In the genomic region with DNA sequence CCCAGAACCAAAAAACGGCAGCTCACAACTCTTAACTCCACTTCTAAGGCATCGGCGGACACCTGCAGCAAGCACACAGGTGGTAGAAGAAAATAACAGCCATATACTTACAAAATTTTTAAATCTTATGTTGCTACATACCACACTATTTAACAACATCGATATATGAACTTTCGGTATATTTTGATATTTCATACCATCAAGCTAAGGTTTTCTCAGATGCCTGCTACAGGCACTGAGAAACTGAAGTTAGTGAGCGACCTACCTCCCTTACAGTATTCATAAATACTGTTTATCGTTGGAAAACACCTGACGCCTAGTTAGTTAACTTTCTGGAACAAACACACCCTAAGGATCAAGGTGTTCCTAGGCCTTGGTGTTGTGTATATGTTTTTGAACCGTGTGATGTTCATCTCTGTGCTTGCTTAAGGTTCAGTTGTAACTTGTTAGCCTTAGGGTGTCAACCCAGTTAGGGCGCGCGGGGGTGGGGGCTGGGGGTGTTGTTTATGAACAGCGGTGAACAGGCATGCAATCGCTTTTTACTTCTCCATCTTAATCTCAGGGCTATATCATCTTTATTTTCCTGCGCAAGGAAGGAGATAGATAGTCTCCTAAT, we compare ENCODE assay signal across 8 mouse cellular contexts. TPM values are rescaled to one million over a fixed set of nuclear protein-coding genes. Genes with fewer than 3 reads are reported as not detected.
DNase-seq lines count a peak whose midpoint lies in the region; ATAC-seq and TF ChIP-seq lines count a peak whose summit lies in the region.

No protein-coding gene starts in this region.

- no peak for TF ChIP-seq POLR2A in liver, adult 2 months (IDR thresholded peaks at IDR 0.05; ENCODE audit: extremely low read depth, insufficient read depth, low read length)

- H3K27ac ChIP-seq in liver, adult 2 months (replicated peaks; ENCODE audit: insufficient read depth, low read depth, low read length): peak overlapping the region; percentile 70
- 0 out of 2 replicates have a peak overlapping the region, but pooled peaks have one; percentile 80 for H3K27ac ChIP-seq in embryonic facial prominence, embryonic 13.5 days
- peak overlapping the region; percentile 74 for H3K27ac ChIP-seq in hindbrain, postnatal 0 days
- no peak overlapping the region for H3K27ac ChIP-seq in midbrain, embryonic 16.5 days (ENCODE audit: low read length)

- peaks cover 3% of the 10 kb centered on the region; the same call in 1 of the 2 replicates for H3K79me2 ChIP-seq in liver, adult 2 months (ENCODE audit: control insufficient read depth, insufficient read depth, low read length)

- H3K9me3 ChIP-seq in embryonic facial prominence, embryonic 13.5 days: no peaks in the 10 kb centered on the region
- no peaks in the 10 kb centered on the region for H3K9me3 ChIP-seq in hindbrain, postnatal 0 days (ENCODE audit: low read length)
- H3K9me3 ChIP-seq in midbrain, embryonic 16.5 days (replicated peaks; ENCODE audit: control insufficient read depth, low read length, poor library complexity, severe bottlenecking): no peaks in the 10 kb centered on the region

- no peak overlapping the region for H3K4me3 ChIP-seq in liver, adult 2 months (ENCODE audit: insufficient read depth, low read depth, low read length)
- peak overlapping the region; percentile 79 for H3K4me3 ChIP-seq in embryonic facial prominence, embryonic 13.5 days
- no peak overlapping the region for H3K4me3 ChIP-seq in hindbrain, postnatal 0 days (ENCODE audit: low read length)
- no peak overlapping the region for H3K4me3 ChIP-seq in midbrain, embryonic 16.5 days (ENCODE audit: low read depth, low read length)

- peak overlapping the region; percentile 89 for H3K4me2 ChIP-seq in embryonic facial prominence, embryonic 13.5 days
- peak overlapping the region; percentile 85 for H3K4me2 ChIP-seq in hindbrain, postnatal 0 days (ENCODE audit: low read depth, low read length)
- peak overlapping the region; percentile 91 for H3K4me2 ChIP-seq in midbrain, embryonic 16.5 days (ENCODE audit: low read length)

- TF ChIP-seq CTCF in liver, adult 2 months (IDR thresholded peaks at IDR 0.05; ENCODE audit: low read depth, low read length): no peak
- TF ChIP-seq CTCF in hindbrain, postnatal 0 days (IDR thresholded peaks at IDR 0.05; ENCODE audit: low read depth): no peak

- H3K9ac ChIP-seq in liver, adult 2 months (ENCODE audit: low read depth, low read length): peak overlapping the region; percentile 37; the same call in 1 of the 2 replicates
- H3K9ac ChIP-seq in embryonic facial prominence, embryonic 13.5 days: peak overlapping the region; percentile 93; the same call in 1 of the 2 replicates
- no peak overlapping the region for H3K9ac ChIP-seq in hindbrain, postnatal 0 days (replicated peaks; ENCODE audit: low read length)
- no peak overlapping the region for H3K9ac ChIP-seq in midbrain, embryonic 16.5 days (ENCODE audit: low read depth, low read length)

- DNase-seq in liver, adult 2 months (ENCODE audit: extremely low read depth, low read depth, low spot score): no peak
- DNase-seq in liver (no peak), MN1 (ENCODE audit: low spot score) (no peak)
- DNase-seq in hindbrain, postnatal 0 days (ENCODE audit: low spot score): no peak
- no peak for DNase-seq in spleen, postnatal 4 days (ENCODE audit: low spot score in 2 of 2)
- no peak for DNase-seq in cerebellum, postnatal 10 days

- no peak for ATAC-seq in embryonic facial prominence, embryonic 13.5 days (ENCODE audit: insufficient number of reproducible peaks, insufficient read depth, low FRiP score, low TSS enrichment, low read depth)
- no peak for ATAC-seq in hindbrain, postnatal 0 days
- ATAC-seq in midbrain, embryonic 16.5 days: no peak

- H3K36me3 ChIP-seq in liver, adult 2 months (ENCODE audit: control insufficient read depth, insufficient read depth, low read length): peaks cover 25% of the 10 kb centered on the region
- H3K36me3 ChIP-seq in embryonic facial prominence, embryonic 13.5 days: peaks cover 18% of the 10 kb centered on the region
- peaks cover 11% of the 10 kb centered on the region; the same call in 1 of the 2 replicates for H3K36me3 ChIP-seq in hindbrain, postnatal 0 days (ENCODE audit: insufficient read depth, low read length)
- 0 out of 2 replicates have a peak, but pooled peaks cover 3% of the 10 kb centered on the region for H3K36me3 ChIP-seq in midbrain, embryonic 16.5 days (ENCODE audit: control insufficient read depth, insufficient read depth, low read length)

- H3K27me3 ChIP-seq in liver, adult 2 months (ENCODE audit: control insufficient read depth, insufficient read depth, low read length): no peaks in the 10 kb centered on the region
- H3K27me3 ChIP-seq in embryonic facial prominence, embryonic 13.5 days: no peaks in the 10 kb centered on the region
- no peaks in the 10 kb centered on the region for H3K27me3 ChIP-seq in hindbrain, postnatal 0 days (ENCODE audit: insufficient read depth, low read length)
- H3K27me3 ChIP-seq in midbrain, embryonic 16.5 days (ENCODE audit: control insufficient read depth, insufficient read depth, low read depth, low read length): no peaks in the 10 kb centered on the region

- peaks cover 15% of the 10 kb centered on the region for H3K4me1 ChIP-seq in liver, adult 2 months (ENCODE audit: control insufficient read depth, insufficient read depth, low read length)
- H3K4me1 ChIP-seq in embryonic facial prominence, embryonic 13.5 days: peaks cover 50% of the 10 kb centered on the region
- H3K4me1 ChIP-seq in hindbrain, postnatal 0 days (ENCODE audit: insufficient read depth, low read length): peaks cover 21% of the 10 kb centered on the region
- peaks cover 35% of the 10 kb centered on the region for H3K4me1 ChIP-seq in midbrain, embryonic 16.5 days (ENCODE audit: control insufficient read depth, insufficient read depth, low read length)

- WGBS in liver, adult 2 months: 56% methylated on average over 15 of the region's 15 CpGs
- 74% methylated on average over 15 of the region's 15 CpGs for WGBS in embryonic facial prominence, embryonic 13.5 days
- WGBS in hindbrain, postnatal 0 days: 85% methylated on average over 15 of the region's 15 CpGs
- WGBS in midbrain, embryonic 16.5 days: 83% methylated on average over 15 of the region's 15 CpGs

RNA-seq across cellular contexts. Expression of gene Txnip, which starts 1.6 kb away (rescaled TPM):
- 153 and 159 TPM in 2 replicates for total RNA-seq in liver, adult 2 months (2014; rRNA removed)
- polyA plus RNA-seq in liver, adult 2 months (2012; rRNA removed): 51.0 and 74.3 TPM in 2 replicates
- 113 and 137 TPM in 2 replicates for polyA plus RNA-seq in embryonic facial prominence, embryonic 13.5 days (2015; fragmentation: Nextera tagmentation; extraction: Ambion mirVana)
- 192 and 222 TPM in 2 replicates for total RNA-seq in hindbrain, postnatal 0 days (2014; rRNA removed)
- polyA plus RNA-seq in hindbrain, postnatal 0 days (2015; fragmentation: Nextera tagmentation; extraction: Ambion mirVana): 133 and 148 TPM in 2 replicates
- 41.5 and 43.5 TPM in 2 replicates for polyA plus RNA-seq in midbrain, embryonic 16.5 days (2015; fragmentation: Nextera tagmentation; extraction: Ambion mirVana)

RNA-seq across cellular contexts. Expression of gene Gm16253, which starts 20.7 kb away (rescaled TPM):
- not detected in 2 replicates for total RNA-seq in liver, adult 2 months (2014; rRNA removed)
- not detected in 2 replicates for polyA plus RNA-seq in liver, adult 2 months (2012; rRNA removed)
- 1.3 and 1.5 TPM in 2 replicates for polyA plus RNA-seq in embryonic facial prominence, embryonic 13.5 days (2015; fragmentation: Nextera tagmentation; extraction: Ambion mirVana)
- total RNA-seq in hindbrain, postnatal 0 days (2014; rRNA removed): not detected in 2 replicates
- 0.48 and 0.96 TPM in 2 replicates for polyA plus RNA-seq in hindbrain, postnatal 0 days (2015; fragmentation: Nextera tagmentation; extraction: Ambion mirVana)
- 1.6 and 1.8 TPM in 2 replicates for polyA plus RNA-seq in midbrain, embryonic 16.5 days (2015; fragmentation: Nextera tagmentation; extraction: Ambion mirVana)

RNA-seq across cellular contexts. Expression of gene Hfe2, which starts 31.1 kb away (rescaled TPM):
- total RNA-seq in liver, adult 2 months (2014; rRNA removed): 29.6 and 36.4 TPM in 2 replicates
- polyA plus RNA-seq in liver, adult 2 months (2012; rRNA removed): 93.8 and 98.4 TPM in 2 replicates
- 1.5 and 1.9 TPM in 2 replicates for polyA plus RNA-seq in embryonic facial prominence, embryonic 13.5 days (2015; fragmentation: Nextera tagmentation; extraction: Ambion mirVana)
- total RNA-seq in hindbrain, postnatal 0 days (2014; rRNA removed): 0.78 and 1.9 TPM in 2 replicates
- polyA plus RNA-seq in hindbrain, postnatal 0 days (2015; fragmentation: Nextera tagmentation; extraction: Ambion mirVana): 2.1 and 2.5 TPM in 2 replicates
- 1.8 and 2.4 TPM in 2 replicates for polyA plus RNA-seq in midbrain, embryonic 16.5 days (2015; fragmentation: Nextera tagmentation; extraction: Ambion mirVana)

RNA-seq across cellular contexts. Expression of gene Polr3gl, which starts 37.9 kb away (rescaled TPM):
- total RNA-seq in liver, adult 2 months (2014; rRNA removed): 5.7 and 8.2 TPM in 2 replicates
- 7.0 and 7.7 TPM in 2 replicates for polyA plus RNA-seq in liver, adult 2 months (2012; rRNA removed)
- 53.7 and 56.7 TPM in 2 replicates for polyA plus RNA-seq in embryonic facial prominence, embryonic 13.5 days (2015; fragmentation: Nextera tagmentation; extraction: Ambion mirVana)
- total RNA-seq in hindbrain, postnatal 0 days (2014; rRNA removed): 10.7 and 11.2 TPM in 2 replicates
- 31.9 and 32.9 TPM in 2 replicates for polyA plus RNA-seq in hindbrain, postnatal 0 days (2015; fragmentation: Nextera tagmentation; extraction: Ambion mirVana)
- 36.7 and 38.8 TPM in 2 replicates for polyA plus RNA-seq in midbrain, embryonic 16.5 days (2015; fragmentation: Nextera tagmentation; extraction: Ambion mirVana)

RNA-seq across cellular contexts. Expression of gene Ankrd34a, which starts 40.3 kb away (rescaled TPM):
- 0.07 TPM in 1 of 2 replicates, not detected in the other for total RNA-seq in liver, adult 2 months (2014; rRNA removed)
- 0.05 and 0.07 TPM in 2 replicates for polyA plus RNA-seq in liver, adult 2 months (2012; rRNA removed)
- 3.1 and 3.2 TPM in 2 replicates for polyA plus RNA-seq in embryonic facial prominence, embryonic 13.5 days (2015; fragmentation: Nextera tagmentation; extraction: Ambion mirVana)
- 26.4 and 29.6 TPM in 2 replicates for total RNA-seq in hindbrain, postnatal 0 days (2014; rRNA removed)
- 14.2 and 15.3 TPM in 2 replicates for polyA plus RNA-seq in hindbrain, postnatal 0 days (2015; fragmentation: Nextera tagmentation; extraction: Ambion mirVana)
- polyA plus RNA-seq in midbrain, embryonic 16.5 days (2015; fragmentation: Nextera tagmentation; extraction: Ambion mirVana): 16.4 and 20.6 TPM in 2 replicates

Comparison
In these comparisons a context has a peak if more than half of its experiments do, and no peak if none do; other contexts are left out.
1. H3K9ac ChIP-seq: peak in liver, adult 2 months (single experiment) and embryonic facial prominence, embryonic 13.5 days (single experiment); none in hindbrain, postnatal 0 days (single experiment) and midbrain, embryonic 16.5 days (single experiment).
2. RNA of gene Hfe2, which starts 31.1 kb away (polyA plus RNA-seq): 93.8 to 98.4 TPM in liver, adult 2 months; 1.8 to 2.4 TPM in midbrain, embryonic 16.5 days, 2.1 to 2.5 TPM in hindbrain, postnatal 0 days and 1.5 to 1.9 TPM in embryonic facial prominence, embryonic 13.5 days; every median in the first group is over 10 times any median in the second.
3. Peak in every context shown above with its lines, with median percentiles within 50 percentile points of each other: H3K4me2 ChIP-seq.